Mouse (Mus musculus) thymus, adult 2 months (tissue): ENCODE results near the gene Svbp. TPM values are rescaled to one million over a fixed set of nuclear protein-coding genes. Genes with fewer than 3 reads are reported as not detected.

Source experiments
- DNase-seq: peaks from one replicate; pipeline ENCODE4 v3.0.0; 2021
- H3K27ac ChIP-seq: fragments of 200-500 bp; 2 replicates; pipeline ENCODE4 v1.5.1; 2012; ENCODE audit warnings: low read length, control low read depth; ENCODE audit not compliant: control insufficient read depth, insufficient read depth
- H3K27me3 ChIP-seq: fragments of 200-500 bp; 2 replicates; pipeline ENCODE4 v1.6.1; 2012; ENCODE audit warnings: mild to moderate bottlenecking, low read length, moderate library complexity, mixed read lengths; ENCODE audit not compliant: control insufficient read depth, insufficient read depth
- H3K36me3 ChIP-seq: fragments of 200-500 bp; 2 replicates; pipeline ENCODE4 v1.6.1; 2012; ENCODE audit warnings: mild to moderate bottlenecking, low read length, moderate library complexity; ENCODE audit not compliant: control insufficient read depth, insufficient read depth
- H3K4me1 ChIP-seq: fragments of 200-500 bp; replicated peaks from 2 replicates; pipeline ENCODE4 v1.6.1; 2012; ENCODE audit warnings: low read length; ENCODE audit not compliant: control insufficient read depth, insufficient read depth
- H3K4me3 ChIP-seq: fragments of 200-500 bp; 2 replicates; pipeline ENCODE4 v1.5.1; 2012; ENCODE audit warnings: mild to moderate bottlenecking, low read length, control low read depth, moderate library complexity; ENCODE audit not compliant: control insufficient read depth, insufficient read depth
- CTCF ChIP-seq: fragments of 200-500 bp; IDR thresholded peaks from 2 replicates; pipeline ENCODE4 v1.5.1; 2012; ENCODE audit warnings: mild to moderate bottlenecking, control low read depth, low read length, moderate library complexity, borderline replicate concordance; ENCODE audit not compliant: control insufficient read depth, poor library complexity, insufficient read depth; ENCODE audit errors: extremely low read depth
- POLR2A ChIP-seq: fragments of 200-500 bp; IDR thresholded peaks from 2 replicates; pipeline ENCODE4 v1.6.1; 2012; ENCODE audit warnings: mild to moderate bottlenecking, low read length, control low read depth, moderate library complexity; ENCODE audit not compliant: control insufficient read depth, poor library complexity, insufficient read depth; ENCODE audit errors: extremely low read depth
- WGBS: fragments of 180-500 bp; shearing (Covaris S2); methylation state at CpG from one replicate; pipeline ENCODE4 v1.1.7; 2018; 5-methylcytosine and 5-hydroxymethylcytosine counted together
- polyA plus RNA-seq: library from polyadenylated mRNA; depleted of rRNA; stranded (reverse); fragments of >200 nt; gene quantifications from 2 replicates; pipeline ENCODE4 v1.2.3, GENCODE M21; 2012; rRNA removed

Svbp gene
- 41.9 and 59.8 TPM in 2 replicates for polyA plus RNA-seq

DNA sequence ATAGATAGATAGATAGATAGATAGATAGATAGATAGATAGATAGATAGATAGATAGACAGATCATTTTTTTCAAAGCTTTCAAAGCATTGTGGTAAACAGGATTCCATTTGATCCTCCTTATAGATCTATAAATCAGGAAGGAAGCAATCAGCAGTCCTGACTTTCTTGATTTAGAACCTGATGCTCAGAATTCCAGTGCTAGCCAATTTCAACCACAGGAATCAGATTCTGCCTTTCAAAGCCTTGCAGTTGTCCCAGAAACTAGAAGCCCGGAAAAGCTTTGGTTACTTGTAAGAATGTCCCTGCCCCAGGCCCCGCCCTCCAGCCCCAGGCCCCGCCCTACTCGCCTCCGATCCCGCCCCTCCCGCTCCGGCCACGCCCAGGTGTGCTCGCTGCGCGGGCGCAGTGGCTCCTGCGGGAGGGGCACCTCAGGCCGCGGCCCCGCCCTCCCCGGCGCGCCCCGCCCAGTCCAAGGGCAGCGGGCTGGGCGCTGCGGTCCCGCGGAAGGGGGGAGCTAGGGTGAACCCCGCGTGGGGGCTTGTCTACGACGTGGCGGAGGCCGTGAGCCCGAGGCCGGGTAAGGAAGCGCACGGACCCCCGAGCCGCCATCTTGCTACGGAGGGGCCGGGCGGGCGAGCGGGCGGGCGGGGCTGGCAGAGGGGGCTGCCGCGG lies at the start of gene Svbp:
Gene Svbp, plus strand, starts transcription at position 398 of the 673 bp plus-strand sequence.
- no peaks in the 10 kb centered on the region for H3K36me3 ChIP-seq
- DNase-seq: peak; percentile 87
- no peak within 1 kb of the TSS for H3K27ac ChIP-seq
- H3K4me3 ChIP-seq: peak within 1 kb of the TSS; percentile 78
- WGBS: under 1% methylated on average over 47 of the region's 47 CpGs
- TF ChIP-seq CTCF (peak; percentile 33; the same call in 1 of the 2 replicates), POLR2A (peak; percentile 47; the same call in 1 of the 2 replicates)
- H3K4me1 ChIP-seq: peaks cover 9% of the 10 kb centered on the region
- no peaks in the 10 kb centered on the region for H3K27me3 ChIP-seq

DNA sequence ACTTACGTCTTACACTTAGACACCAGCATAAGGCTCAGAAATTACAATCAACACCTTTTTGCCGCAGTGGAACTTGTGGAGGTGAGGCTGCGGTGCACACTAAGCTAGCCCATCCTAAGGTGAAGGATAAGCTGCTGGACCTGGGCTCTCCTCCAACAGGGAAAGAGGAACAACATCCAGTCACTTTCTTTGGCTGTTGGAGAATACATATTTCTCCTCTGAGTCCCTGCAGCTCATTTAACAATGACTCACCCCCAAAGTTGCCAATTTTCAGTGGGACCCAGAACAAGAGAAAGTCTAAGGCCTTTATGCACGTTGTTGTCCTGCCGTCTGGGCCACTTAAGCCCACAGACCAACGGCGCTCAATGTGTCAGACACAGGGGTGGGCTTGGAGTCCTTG lies 48.3 kb upstream of the Svbp start:
- Histone ChIP-seq H3K27me3 (no peaks in the 10 kb centered on the region), H3K4me3 (no peak overlapping the region), H3K27ac (no peak overlapping the region), H3K4me1 (no peaks in the 10 kb centered on the region), H3K36me3 (no peaks in the 10 kb centered on the region)
- 96% methylated on average over 7 of the region's 7 CpGs for WGBS
- DNase-seq: no peak
- no peak for TF ChIP-seq POLR2A
- TF ChIP-seq CTCF: no peak

DNA sequence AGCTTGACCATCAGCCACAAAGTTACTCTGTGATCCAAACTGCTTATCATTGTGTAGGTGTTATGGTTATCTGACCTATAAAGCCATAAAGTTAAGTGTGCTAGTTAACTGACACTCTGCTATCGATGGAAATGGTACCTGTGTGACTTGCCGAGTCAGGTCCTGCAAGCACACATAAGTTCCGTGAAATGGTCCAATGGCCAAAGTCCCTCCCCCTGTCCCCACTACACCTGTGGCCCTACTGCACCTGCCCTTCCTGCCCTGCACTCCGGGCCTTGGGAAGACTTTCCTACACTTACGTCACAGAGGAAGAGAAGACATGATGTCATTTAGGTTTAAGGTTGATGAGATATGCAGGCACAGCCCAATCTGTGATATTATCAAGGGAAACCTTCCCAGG lies 47.8 kb upstream of the Svbp start:
- WGBS: 95% methylated on average over 5 of the region's 5 CpGs
- Histone ChIP-seq H3K27me3 (no peaks in the 10 kb centered on the region), H3K27ac (no peak overlapping the region), H3K4me1 (no peaks in the 10 kb centered on the region), H3K4me3 (no peak overlapping the region), H3K36me3 (no peaks in the 10 kb centered on the region)
- TF ChIP-seq CTCF: no peak
- no peak for TF ChIP-seq POLR2A
- DNase-seq: no peak

DNA sequence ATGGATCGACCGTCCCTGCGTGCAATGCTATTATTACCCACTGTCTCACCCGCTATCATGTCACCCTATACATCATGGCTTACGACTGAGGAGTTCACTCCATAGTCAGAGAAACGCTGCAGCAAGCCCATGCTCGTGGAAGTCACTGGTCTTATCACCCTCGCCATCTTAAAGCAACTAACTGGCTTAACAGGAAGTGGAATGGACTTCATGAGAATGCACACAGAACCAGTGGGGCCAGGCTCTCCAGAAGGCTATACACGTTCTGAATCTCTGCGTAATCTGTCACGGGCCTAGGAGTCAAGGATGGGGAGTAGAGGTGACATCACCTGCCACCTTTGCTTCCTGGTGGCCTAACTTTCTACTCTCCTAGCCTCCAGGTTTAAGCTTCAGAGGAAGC lies 46.4 kb upstream of the Svbp start:
- Histone ChIP-seq H3K27ac (no peak overlapping the region), H3K27me3 (no peaks in the 10 kb centered on the region), H3K4me3 (no peak overlapping the region), H3K36me3 (no peaks in the 10 kb centered on the region), H3K4me1 (no peaks in the 10 kb centered on the region)
- TF ChIP-seq CTCF (no peak), POLR2A (no peak)
- no peak for DNase-seq
- 88% methylated on average over 11 of the region's 11 CpGs for WGBS

DNA sequence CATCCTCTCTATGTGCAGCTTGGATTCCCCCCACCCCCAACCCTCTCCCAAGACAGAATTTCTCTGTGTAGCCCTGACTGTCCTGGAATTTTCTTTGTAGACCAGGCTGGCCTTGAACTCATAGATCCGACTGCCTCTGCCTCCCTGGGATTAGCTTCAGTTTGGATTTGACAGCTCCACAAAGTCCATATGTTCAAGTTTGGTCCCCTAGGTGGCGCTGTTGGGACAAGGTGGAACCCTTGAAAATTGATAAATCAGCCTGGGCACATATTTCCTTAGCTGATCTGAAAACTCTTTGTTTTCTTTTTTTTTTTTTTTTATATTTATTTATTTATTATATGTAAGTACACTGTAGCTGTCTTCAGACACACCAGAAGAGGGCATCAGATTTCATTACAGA lies 37.9 kb upstream of the Svbp start:
- Histone ChIP-seq H3K27me3 (no peaks in the 10 kb centered on the region), H3K4me3 (no peak overlapping the region), H3K4me1 (no peaks in the 10 kb centered on the region), H3K36me3 (no peaks in the 10 kb centered on the region), H3K27ac (no peak overlapping the region)
- DNase-seq: peak; percentile 66
- 35% methylated on average over 2 of the region's 2 CpGs for WGBS
- TF ChIP-seq POLR2A (no peak), CTCF (no peak)

DNA sequence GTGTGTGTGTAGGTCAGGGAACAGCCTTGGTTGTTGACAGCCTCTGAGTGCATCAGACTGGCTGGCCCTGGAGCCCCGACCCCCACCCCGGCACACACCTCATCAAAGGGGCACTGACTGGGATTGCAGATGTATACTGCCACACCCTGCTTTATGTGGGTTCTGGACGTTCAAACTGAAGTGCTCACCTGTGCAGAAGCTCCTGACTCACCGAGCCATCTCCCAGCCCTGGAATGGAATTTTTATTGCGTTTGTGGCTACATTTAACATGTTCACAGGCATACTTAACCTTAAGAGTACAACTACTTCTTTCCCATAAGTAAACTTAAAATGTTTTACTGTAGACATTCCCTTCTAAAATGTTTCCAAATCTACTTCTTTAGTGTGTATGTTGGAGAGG lies 37.2 kb upstream of the Svbp start:
- TF ChIP-seq CTCF (no peak), POLR2A (no peak)
- WGBS: 88% methylated on average over 5 of the region's 5 CpGs
- Histone ChIP-seq H3K27ac (no peak overlapping the region), H3K4me3 (no peak overlapping the region), H3K4me1 (no peaks in the 10 kb centered on the region), H3K36me3 (no peaks in the 10 kb centered on the region), H3K27me3 (no peaks in the 10 kb centered on the region)
- no peak for DNase-seq
